Mouse (Mus musculus): ENCODE measurements around the gene Hgd.
A peak's percentile ranks its signal among the peaks of the same experiment; 100 is the strongest.

Gene Hgd

GRCm38 (mm10) chr16:37583306-37583705 lies 3.4 kb downstream of the Hgd start:
- DNase-seq, result peak; percentile 90

GRCm38 (mm10) chr16:37583801-37584200 lies 3.8 kb downstream of the Hgd start:
- DNase-seq, result peak; percentile 32

DNA sequence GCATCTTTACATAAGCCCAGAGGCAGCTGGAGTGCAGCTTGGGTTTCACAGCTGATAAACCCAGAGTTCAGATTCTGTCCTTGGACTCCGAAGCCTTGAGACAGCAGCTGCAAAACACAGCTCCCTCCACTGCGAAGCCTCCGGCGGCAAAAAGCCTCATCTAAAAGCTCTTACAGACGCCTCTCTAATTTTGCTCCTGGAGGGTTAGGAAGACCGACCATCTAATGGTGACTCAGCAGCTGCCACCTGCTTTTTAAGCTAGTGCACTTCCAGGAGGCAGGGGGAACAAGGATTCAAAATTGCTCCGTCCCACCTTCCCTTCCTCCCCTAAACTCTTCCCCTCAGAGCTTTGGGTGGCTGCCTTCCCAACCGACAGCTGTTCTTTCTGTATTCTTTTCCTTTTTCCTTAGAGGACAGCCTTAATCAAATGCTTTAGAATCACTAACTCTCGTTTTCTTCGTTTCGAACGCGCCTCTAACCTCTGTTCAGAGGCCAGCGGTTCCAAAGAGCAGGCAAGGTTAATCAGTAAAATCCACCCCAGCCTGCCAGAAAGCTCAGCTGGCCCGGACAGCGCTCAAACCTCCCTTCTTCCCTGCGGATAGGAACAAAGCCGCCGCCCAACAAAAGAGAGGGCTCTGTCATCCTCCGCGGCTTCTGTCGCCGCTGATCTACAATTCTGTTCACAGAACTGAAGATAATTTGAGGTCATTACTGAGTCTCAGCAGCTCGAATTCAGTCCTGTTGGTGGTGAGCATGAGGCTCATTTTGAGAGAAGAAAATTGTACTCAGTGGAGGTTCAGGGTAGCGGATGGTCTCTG lies 4.5 kb downstream of the Hgd start:
- peak; percentile 92 for DNase-seq

DNA sequence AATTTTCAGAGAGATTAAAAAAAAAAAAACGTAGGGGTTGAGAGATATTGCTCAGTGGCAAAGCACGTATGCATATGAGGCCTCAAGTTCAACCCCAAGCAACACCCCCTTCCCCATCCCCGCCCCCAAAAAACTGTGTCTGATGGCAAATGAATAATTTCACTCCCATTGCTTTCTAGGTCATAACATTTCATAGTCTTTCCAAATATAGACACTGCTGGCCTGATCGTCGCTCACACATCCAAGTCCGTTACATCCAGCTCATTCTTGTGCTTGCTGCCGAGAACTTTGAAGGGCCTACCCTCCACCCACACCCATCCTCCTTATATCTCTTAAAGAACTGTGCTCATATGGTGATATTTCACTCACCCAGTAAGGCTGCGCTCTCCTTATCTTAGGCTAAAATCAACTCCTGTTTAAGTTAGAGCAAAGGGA lies 5.2 kb downstream of the Hgd start:
- DNase-seq, result peak; percentile 15

DNA sequence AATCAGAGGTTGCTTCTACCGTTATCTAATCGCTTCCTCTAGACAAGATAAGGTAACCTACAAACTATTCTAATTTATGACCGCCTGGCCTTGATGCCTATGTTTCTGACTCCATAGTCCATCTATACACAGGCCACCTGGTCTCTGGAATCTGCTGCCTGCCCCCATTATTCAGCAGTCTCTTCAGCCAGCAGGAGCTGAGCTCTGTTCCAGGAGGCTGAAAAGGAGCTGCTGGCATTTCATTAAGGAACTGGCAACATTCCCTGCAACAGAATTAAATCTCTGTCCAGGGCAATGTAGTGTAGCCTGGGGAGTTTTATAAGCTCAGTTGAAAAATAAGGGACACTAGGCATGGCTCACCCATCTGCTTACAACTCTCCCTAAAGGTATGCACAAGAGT lies 11.0 kb downstream of the Hgd start:
- peak; percentile 24 for DNase-seq

DNA sequence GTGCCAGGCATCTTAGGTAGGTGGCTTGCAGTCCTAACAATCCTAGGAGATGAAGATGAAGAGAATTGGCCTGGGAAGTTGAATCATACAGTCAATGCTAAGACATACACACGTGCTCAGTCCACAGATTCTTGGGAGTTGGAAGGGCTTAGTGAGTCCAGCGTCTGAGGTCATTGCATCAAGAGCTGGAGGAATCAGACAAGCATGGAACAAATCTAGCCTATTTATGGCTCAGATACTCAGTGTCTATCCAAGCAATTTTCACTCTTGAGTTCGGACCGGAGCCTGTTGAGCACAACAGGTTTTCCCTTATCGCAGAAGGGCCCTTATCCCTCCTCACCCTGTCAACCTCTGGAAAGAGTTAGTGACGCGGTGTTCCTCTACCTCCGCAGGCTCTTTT lies 11.6 kb downstream of the Hgd start:
- DNase-seq, result no peak

DNA sequence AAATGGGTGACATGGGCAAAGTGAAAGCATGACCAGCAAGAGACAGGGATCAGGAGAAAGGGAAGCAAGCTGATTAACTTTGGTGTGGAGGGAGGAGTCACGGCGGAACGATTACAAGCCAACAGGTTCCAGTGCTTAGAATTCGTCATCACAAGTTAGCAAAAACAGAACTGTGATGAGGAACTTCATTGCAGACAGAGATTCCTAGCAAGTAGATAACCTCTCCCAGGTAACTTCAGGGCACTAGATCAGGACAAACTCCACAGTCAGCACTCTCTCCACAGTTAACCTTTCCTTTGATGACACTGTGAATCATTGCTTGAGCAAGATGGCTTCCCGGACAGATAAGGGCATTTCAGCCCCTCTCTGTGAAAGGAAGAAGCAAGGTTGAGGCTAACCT lies 17.5 kb downstream of the Hgd start:
- no peak for DNase-seq

DNA sequence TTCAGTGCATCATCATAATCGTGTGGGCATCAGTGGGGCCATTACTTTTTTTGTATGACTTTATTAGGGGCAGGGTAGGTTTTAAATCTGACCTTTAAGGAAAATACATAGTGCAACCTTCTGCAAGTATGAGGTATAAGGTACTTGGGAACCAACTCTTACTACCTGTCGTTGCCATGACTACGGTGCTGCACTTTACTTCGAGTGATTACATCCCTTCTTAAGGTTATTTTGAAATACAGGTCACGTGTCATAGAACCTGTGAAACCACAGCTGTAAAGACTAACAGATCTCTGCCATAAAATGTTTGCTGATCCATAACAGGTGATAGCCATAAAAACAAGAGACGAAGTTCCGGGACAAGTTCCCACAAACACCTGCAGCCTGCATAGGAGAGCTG lies 18.5 kb downstream of the Hgd start:
- DNase-seq, result no peak

- DNase-seq, result no peak
Observed at GRCm38 (mm10) chr16:37599326-37599725, 19.4 kb downstream of the Hgd start.

- DNase-seq, result no peak
Observed at GRCm38 (mm10) chr16:37603431-37603830, 23.5 kb downstream of the Hgd start.

GRCm38 (mm10) chr16:37604243-37604642 lies 24.3 kb downstream of the Hgd start:
- DNase-seq, result no peak

DNA sequence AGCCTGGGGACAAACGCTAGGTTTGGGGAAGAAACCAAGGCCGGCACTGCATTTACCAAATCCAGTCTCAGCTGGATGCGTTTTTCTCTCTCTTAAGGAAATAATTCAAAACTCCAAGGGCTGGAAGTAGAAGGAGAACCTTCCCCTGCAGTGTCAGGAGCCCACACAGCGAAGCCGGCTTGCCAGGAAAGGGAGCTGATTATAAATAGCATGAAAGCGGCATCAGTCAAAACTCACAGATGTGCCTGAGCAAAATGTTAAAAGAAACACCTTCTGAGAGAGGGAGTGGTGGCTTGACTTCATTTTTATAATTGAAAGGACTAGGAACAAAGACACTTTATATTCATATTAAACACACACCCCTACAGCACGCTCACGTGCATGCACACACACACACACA lies 30.4 kb downstream of the Hgd start:
- no peak for DNase-seq

DNA sequence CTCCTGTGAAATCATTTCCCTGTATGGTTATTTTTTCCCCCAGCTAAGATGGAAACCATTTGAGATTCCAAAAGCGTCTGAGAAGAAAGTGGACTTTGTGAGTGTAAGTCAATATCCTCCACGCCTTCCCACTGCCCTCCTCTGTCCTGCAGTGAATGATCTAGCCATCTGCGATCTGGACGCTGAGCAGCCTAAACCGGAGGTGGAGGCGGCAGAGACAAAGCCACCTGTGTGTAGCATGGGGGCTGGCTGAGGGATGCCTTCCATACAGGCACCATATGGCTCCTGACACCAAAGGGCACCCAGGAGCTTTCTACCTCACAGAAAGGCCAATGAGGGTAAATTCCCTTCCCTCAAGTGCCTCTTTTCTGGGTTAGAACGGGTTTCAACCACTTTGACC lies 31.1 kb downstream of the Hgd start:
- DNase-seq, result no peak

DNA sequence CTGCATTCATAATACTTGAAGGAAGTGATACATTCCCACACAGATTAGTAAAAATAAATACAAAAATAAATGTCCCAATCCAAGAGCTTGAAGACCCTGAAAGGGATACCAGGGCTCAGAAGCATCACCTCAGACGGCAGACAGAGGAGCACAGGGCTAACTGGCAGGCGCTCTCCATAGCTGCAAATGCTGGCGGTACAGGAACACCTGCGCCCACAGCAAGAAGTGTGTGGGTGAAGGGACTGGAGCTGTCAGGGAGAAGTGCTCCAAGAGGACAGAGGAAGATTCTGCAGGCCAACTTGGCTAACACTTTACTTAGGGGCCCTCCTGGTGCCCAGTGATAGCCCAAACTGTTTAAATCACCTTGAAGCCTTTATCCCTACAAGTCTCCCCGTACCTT lies 32.1 kb downstream of the Hgd start:
- DNase-seq, result no peak

DNA sequence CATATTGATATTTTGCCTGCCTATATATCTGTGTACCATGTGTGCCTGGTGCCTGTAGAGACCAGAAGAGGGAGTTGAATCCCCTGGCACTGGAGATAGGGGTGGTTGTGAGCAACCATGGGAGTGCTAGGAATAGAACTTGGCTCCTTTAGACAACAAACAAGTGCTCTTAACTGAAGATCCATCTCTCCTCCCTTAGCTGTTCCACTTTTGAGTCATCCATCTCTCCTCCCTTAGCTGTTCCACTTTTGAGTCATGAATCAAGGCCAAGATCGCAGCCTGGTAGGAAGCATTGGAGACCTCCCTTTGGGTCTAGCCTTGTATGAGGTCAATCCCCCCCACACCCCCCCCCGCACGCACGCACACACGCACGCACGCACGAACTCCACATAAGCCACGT lies 34.6 kb downstream of the Hgd start:
- no peak for DNase-seq

DNA sequence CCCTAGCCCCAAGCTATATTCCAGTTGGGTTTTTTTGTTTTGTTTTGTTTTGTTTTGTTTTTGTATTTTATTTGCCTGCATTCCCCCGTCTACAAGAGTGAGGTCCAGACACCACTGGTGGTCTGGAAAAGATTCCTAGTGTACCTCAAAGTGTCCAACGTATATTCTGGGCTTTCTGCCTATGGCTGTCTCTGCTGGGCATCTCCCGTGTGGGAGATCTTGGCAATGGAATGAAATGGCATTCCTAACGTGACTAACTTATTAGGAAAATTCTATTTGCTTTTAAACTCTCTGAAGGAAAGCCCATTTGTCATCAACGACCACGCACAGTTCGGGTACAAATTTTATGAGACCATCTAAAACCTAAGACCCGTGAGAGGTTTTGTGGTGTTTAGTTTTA lies 35.5 kb downstream of the Hgd start:
- no peak for DNase-seq

DNA sequence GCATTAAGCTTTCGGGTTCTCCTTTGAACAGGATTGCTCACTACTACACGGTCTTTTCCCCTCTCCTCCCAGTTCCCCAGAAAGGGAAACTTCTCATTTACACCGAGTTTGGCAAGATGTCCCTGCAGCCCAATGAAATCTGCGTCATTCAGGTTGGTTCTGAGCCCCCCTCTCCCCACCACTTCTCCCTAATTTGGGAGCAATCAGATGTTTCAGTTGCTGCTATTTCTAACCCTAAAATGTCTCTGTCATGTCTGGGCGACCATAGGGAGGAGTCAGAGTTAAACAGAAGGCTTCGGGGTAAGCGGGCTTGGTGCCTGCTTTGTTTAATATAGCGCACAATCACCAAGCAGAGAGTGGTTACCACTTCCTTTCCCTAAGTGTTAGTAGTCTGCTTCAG lies 36.2 kb downstream of the Hgd start:
- no peak for DNase-seq

DNA sequence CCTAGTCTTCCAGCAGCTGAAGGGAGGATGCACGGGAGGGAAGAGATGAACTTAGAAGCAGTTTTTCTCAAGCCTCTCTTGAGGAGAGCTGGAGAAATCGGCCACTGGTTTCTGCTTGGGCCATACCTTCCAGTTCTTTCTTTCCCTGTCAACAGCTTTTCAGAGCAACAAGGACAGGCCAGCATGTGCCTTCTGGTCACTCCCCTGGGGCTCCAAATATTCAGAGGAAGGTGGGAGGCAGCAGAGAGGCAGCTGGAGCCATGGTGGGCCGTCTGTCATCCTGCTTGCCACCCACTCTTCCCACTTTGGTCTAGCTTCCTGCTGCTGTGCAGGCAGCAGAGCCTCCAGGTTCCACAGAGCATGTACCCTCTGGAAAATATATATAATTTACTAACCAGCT lies 37.7 kb downstream of the Hgd start:
- no peak for DNase-seq

DNA sequence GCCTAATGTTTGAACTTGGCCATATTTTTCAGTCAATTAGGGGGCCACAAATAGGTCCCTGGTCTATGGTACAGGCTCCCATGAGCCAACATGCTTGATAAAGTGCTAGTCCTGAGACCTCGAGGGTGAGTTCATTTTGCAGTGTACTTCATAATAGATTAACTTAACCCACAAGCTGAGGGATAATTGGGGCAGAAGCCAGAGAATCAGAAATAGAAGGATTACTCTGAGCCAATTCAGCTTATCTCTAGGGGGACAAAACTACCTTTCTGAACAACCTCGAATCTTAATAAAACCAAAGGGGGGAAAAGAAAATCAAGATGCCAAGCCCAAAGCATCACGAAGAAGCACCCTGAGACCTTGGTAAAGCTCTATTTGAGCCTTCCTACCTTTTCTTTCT lies 42.5 kb downstream of the Hgd start:
- no peak for DNase-seq

DNA sequence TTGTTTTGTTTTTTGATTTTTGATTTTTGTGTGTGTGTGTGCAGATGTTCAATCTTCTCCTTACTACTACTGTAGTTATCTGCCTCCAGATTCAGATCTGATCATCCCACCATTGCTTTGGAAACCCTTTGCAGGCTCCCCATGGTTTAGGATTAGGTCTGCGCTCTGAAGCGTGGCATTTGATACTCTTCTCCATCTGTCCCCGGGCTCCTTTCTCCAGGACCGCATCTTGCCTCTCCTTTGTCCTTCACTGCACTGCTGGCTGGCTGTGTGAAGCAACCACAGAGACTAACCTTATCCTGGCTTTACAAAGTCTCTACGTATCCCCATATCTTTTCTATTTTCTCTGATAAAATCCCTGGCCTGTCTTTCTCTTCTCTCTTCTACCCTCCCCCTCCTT lies 43.0 kb downstream of the Hgd start:
- no peak for DNase-seq

DNA sequence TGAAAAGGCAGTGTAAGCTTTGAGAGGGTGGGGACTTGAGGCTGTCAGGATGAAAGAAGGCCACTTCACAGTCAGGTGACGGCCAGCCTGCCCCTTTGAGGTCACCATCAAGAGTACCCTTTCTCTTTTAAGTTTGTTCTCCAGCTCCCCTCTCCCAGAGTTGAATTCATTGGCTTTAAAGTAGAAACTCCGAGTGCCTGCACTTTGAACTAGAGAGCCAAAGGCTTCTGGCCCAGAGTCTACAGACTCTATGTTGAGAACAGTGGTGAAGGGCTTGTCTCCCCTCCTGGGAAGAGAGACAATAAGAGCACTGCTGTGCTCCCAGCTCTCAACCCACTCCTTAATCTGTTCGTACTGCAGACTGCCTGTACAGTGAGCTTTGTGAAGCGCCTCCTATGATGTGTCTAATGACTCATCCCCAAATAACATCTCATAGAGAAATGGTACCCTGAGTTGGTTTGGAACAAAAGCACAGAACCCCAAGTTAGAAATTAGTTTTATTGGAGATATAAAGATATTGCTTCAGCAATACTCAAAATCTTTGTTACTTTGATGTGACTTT lies 46.5 kb downstream of the Hgd start:
- no peak for DNase-seq

DNA sequence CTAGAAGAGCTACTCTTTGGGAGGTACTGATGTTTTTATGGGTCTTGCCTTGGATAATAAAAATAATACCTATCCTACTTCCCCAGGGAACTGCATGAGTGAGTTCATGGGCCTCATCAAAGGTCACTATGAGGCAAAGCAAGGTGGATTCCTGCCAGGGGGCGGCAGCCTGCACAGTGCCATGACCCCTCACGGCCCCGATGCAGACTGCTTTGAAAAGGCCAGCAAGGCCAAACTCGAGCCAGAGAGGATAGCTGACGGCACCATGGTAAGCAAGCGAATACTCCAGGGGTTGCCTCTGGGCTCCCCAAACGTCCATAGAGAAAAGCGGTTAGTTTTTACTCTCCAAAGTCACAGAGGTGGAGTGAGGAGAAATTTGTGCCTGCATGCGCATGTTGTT lies 48.4 kb downstream of the Hgd start:
- peak; percentile 60 for DNase-seq

DNA sequence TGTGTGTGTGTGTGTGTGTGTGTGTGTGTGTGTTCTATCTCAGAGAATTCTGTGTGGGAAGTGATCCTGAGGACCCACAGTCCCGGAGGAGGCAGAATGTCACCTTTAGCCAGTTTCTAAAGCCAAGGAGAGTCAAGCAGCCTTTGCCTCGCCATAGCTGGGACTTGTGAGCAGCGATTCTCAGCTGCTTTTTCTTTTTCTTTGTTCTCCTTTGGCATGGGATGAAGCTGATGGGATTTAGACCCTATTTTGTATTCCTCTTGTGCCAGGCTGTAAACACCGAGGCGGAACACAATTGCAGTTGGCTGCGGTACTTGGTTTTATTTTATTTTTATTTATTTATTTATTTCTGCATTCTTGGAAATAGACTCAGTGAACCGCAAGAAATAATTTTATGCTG lies 49.1 kb downstream of the Hgd start:
- no peak for DNase-seq

- no peak for DNase-seq
Observed at GRCm38 (mm10) chr16:37634578-37634977, 54.6 kb downstream of the Hgd start.

DNA sequence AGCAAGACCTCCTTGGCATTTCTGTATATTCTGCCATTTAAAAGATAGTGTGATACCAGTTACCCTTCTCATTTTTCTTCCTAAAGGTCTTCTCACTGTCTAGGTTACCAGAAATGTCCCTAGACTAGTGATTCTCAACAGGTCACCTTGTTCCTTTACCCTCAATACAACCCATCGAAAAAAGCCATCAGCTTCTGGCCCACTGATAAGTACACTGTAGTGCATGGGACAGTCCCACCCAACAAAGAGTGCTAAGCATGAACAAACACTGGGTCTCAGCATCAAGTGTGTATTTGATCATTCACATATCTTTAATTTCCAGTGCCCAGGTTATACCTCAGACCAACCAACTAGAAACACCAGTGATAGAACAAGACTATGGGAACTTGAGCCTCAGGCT lies 55.1 kb downstream of the Hgd start:
- no peak for DNase-seq

Measured in kidney, adult 9 months (tissue).